Mouse (Mus musculus) layer of hippocampus, adult 2 months (tissue): Measurements from ENCODE around the gene Cyth4. TPM values are rescaled to one million over a fixed set of nuclear protein-coding genes. Genes with fewer than 3 reads are reported as not detected.

Experiments
- DNase-seq, 2 experiments: peaks; one replicate each; pipeline ENCODE4 v3.0.0; 2022; ENCODE audit warnings: low spot score in 2 of 2
- H3K27ac ChIP-seq: fragments of 200-600 bp; 2 replicates; pipeline ENCODE4 v1.8.1; 2022
- H3K4me3 ChIP-seq: fragments of 200-600 bp; 2 replicates; pipeline ENCODE4 v1.8.1; 2022; ENCODE audit warnings: mild to moderate bottlenecking
- CTCF ChIP-seq: fragments of 200-600 bp; conservative IDR thresholded peaks from 2 replicates; pipeline ENCODE4 v1.8.1; 2022; ENCODE audit warnings: antibody characterized with exemption, mild to moderate bottlenecking, moderate library complexity
- total RNA-seq, 2 experiments: library from RNA; stranded (reverse); gene quantifications; 2 replicates each; pipeline ENCODE4 v1.2.3; 2021

Cyth4 gene
- total RNA-seq, 2 experiments from 2014 or later, result 24.7 to 25.2 TPM

GRCm38 (mm10) chr15:78606059-78606458 is 9.2 kb downstream of the Cyth4 start:
- no peak; the same call in 1 of the 2 replicates for TF ChIP-seq CTCF
- no peak overlapping the region for H3K4me3 ChIP-seq
- peak in 1 of 2 experiments; percentile 41 for DNase-seq
- H3K27ac ChIP-seq, result peak overlapping the region; percentile 80

DNA sequence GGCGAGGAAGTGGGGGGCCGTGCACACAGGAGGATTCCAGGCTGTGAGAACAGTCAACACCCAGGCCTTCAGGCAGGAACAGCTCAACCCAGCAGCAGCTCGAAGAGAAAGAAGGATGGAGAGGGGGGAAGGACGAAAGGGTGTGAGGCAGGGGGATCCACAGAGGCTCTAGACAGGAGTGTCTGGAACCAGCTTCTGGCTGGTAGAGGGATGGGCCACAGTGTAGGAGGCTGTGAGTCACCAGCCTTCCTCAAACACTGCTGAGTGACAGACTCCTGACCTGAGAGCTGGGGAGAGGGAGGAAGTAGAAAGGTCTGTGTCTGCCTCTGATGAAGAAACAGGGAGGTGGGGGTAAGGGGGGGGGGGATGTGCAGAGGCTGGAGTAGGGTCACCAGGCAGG is 10.6 kb downstream of the Cyth4 start:
- peak in 1 of 2 experiments; percentile 44 for DNase-seq
- no peak for TF ChIP-seq CTCF
- peak overlapping the region; percentile 80 for H3K27ac ChIP-seq
- H3K4me3 ChIP-seq, result no peak overlapping the region

GRCm38 (mm10) chr15:78610705-78611462 is 14.0 kb downstream of the Cyth4 start:
- peak; percentile 27; the same call in 1 of the 2 replicates for TF ChIP-seq CTCF
- H3K27ac ChIP-seq, result peak overlapping the region; percentile 94
- peak; percentile 72 to 80 for DNase-seq

DNA sequence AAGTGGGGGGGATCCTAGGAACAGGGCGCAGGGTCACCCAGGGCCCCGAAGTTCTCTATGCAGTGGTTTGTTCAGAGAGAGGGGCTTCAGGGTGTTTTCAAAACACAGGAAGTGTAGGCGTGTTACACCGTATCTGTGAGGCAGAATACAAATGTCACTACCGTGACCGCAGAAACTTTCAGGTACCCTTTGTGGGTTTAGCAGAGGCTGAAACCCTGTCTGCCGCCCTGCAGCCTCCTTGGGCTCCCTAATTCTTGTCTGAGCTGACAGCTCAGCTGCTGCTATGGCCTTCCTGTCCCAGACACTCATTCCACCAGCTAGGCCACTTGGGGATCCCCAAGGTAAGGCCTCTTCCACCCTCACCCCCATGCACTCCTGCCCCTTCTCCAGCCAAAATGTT is 17.7 kb downstream of the Cyth4 start:
- no peak for DNase-seq
- H3K4me3 ChIP-seq, result no peak overlapping the region

More at GRCm38 (mm10) chr15:78610705-78611462, 14.0 kb downstream of the Cyth4 start:
- peak overlapping the region; percentile 10 for H3K4me3 ChIP-seq

DNA sequence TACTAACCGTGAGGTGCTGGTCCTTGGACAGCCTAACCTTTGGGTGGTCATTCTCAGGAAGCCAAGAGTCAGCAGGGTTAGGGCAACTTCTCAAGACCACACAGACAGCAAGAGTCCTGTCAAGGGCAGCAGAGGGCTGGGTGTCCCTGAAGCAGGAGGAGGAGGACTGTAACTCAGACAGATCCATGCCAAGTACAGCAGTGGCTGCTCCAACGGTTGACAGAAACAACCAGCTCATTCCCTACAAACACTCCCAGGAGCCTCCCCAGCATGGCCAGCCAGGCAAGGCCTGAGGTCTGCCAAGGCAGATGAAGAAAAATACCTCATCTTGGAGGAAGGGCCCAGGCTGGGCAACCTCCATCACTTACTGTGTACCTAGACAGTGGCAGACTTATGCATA is 20.1 kb downstream of the Cyth4 start:
- no peak for TF ChIP-seq CTCF
- H3K27ac ChIP-seq, result no peak overlapping the region
- no peak for DNase-seq
- no peak overlapping the region for H3K4me3 ChIP-seq

More for the DNA sequence above, 17.7 kb downstream of the Cyth4 start:
- H3K27ac ChIP-seq, result no peak overlapping the region
- no peak for TF ChIP-seq CTCF

GRCm38 (mm10) chr15:78623426-78623825 is 26.6 kb downstream of the Cyth4 start:
- DNase-seq, result peak; percentile 59 to 83
- no peak overlapping the region for H3K4me3 ChIP-seq
- TF ChIP-seq CTCF, result peak; percentile 99; the same call in 1 of the 2 replicates
- peak overlapping the region; percentile 46; the same call in 1 of the 2 replicates for H3K27ac ChIP-seq

GRCm38 (mm10) chr15:78624431-78624950 is 27.6 kb downstream of the Cyth4 start:
- Histone ChIP-seq H3K4me3 (peak overlapping the region; percentile 16; the same call in 1 of the 2 replicates), H3K27ac (peak overlapping the region; percentile 46)
- peak; percentile 53 to 56 for DNase-seq
- TF ChIP-seq CTCF, result no peak

GRCm38 (mm10) chr15:78624961-78625360 is 28.1 kb downstream of the Cyth4 start:
- H3K27ac ChIP-seq, result peak overlapping the region; percentile 46
- no peak overlapping the region for H3K4me3 ChIP-seq
- no peak for TF ChIP-seq CTCF
- DNase-seq, result no peak

DNA sequence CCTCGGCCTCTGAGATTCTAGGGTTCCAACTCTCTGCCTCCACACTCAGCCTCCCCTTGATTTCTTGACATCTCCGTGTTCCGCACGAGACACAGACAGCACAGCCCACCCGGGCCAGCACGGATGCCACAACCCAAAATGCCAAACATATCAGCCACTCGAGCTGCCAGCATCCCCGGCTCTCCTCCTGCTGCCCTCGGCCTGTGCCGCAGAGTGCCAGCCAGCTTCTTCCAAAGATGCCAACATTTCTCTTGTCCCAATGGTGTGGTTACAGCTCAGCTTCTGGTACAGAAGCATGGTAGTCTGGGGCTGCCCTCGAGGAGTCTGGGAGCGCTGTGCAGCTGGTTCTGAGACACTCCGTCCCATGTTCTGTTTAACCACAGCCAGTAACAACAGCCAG is 29.4 kb downstream of the Cyth4 start:
- H3K27ac ChIP-seq, result no peak overlapping the region
- H3K4me3 ChIP-seq, result no peak overlapping the region
- TF ChIP-seq CTCF, result no peak
- no peak for DNase-seq

- DNase-seq, result no peak
- H3K4me3 ChIP-seq, result no peak overlapping the region
- no peak for TF ChIP-seq CTCF
Measured at GRCm38 (mm10) chr15:78632387-78632786, 35.5 kb downstream of the Cyth4 start.

GRCm38 (mm10) chr15:78633413-78633812 is 36.6 kb downstream of the Cyth4 start:
- DNase-seq, result no peak
- H3K4me3 ChIP-seq, result no peak overlapping the region
- no peak for TF ChIP-seq CTCF
- H3K27ac ChIP-seq, result no peak overlapping the region

More at GRCm38 (mm10) chr15:78632387-78632786, 35.5 kb downstream of the Cyth4 start:
- no peak overlapping the region for H3K27ac ChIP-seq

DNA sequence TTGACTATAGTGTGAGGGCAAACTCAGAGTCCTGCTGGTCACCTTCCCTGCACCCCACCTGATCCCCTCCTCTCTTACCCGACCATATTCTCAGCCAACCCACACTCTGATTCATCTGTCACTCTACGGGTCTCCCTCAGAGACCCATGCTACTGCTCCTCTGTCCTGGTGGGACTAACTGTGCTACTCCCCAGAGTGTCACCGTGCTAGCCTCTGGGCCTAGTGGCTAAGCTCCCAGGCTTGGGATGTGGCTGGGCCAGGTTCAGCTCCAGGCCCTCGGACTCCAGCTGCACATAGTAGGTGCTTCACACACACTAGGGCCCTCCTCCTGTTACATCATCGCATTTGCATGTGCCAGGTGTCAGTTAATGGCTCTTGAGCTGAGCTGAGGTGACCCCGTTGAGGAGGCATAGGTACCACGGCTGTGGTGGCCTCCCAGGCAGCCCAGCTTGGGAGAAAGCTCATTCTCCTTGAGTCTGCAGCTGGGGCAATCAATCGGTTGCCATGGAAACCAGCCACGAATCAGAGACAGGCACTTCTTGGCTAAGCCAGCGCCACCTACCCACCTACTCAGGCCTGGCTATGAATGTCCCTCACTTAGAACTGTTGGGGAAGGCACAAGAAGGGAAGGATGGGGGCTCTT is 37.4 kb downstream of the Cyth4 start:
- peak; percentile 55 to 80 for DNase-seq
- Histone ChIP-seq H3K27ac (peak overlapping the region; percentile 70; the same call in 1 of the 2 replicates), H3K4me3 (no peak overlapping the region)
- no peak for TF ChIP-seq CTCF

GRCm38 (mm10) chr15:78635231-78635630 is 38.4 kb downstream of the Cyth4 start:
- Histone ChIP-seq H3K27ac (peak overlapping the region; percentile 70), H3K4me3 (no peak overlapping the region)
- peak in 1 of 2 experiments; percentile 36 for DNase-seq
- no peak for TF ChIP-seq CTCF
